17 mouse cellular contexts compared by ENCODE assay signal in the genomic region with DNA sequence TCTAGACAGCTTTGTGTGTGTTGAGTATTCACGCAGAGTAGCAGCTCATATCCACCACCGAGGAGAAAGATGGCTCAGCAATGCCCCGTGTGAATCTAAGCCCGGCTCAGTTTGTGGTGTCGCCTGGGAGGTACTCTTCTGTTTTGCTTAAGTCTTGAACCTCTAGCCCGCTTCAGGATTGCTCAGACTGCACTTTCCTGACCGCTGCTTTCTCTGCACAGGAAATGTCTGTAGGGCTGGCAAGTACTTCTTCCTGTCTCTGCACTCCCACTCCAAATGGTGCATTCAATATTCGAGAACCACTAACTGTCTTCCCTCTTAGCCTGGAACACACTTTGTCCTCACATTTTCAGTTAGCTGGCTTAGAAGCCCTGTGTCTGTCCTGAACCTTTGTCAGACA. TPM values are rescaled to one million over a fixed set of nuclear protein-coding genes. Genes with fewer than 3 reads are reported as not detected.
A peak's percentile ranks its signal among the peaks of the same experiment; 100 is the strongest.
DNase-seq lines count a peak whose midpoint lies in the region; ATAC-seq lines count a peak whose summit lies in the region.
"Had no signal": no experiment of that assay in that cellular context is flagged by ENCODE, and none has a peak within 500 bp of the region (broad histone marks: within the 10 kb centered on the region; RNA-seq: fewer than 3 reads in every experiment).

No protein-coding gene starts in this region.

- no peak overlapping the region for H3K4me3 ChIP-seq in neural tube, embryonic 13.5 days
- H3K4me3 ChIP-seq in brown adipose tissue, adult 24 weeks (ENCODE audit: insufficient read depth, low read depth, low read length): no peak overlapping the region
- H3K4me3 ChIP-seq in hindbrain, embryonic 12.5 days: no peak overlapping the region
- H3K4me3 ChIP-seq: embryonic facial prominence, embryonic 10.5 days; forebrain, embryonic 13.5 days; midbrain, embryonic 15.5 days; neural tube, embryonic 12.5 days had no signal

- peaks cover 11% of the 10 kb centered on the region for H3K27me3 ChIP-seq in neural tube, embryonic 13.5 days
- H3K27me3 ChIP-seq in hindbrain, embryonic 12.5 days: peaks cover 14% of the 10 kb centered on the region
- H3K27me3 ChIP-seq: neural tube, embryonic 12.5 days had no signal

- WGBS in neural tube, embryonic 13.5 days: 68% methylated on average over 8 of the region's 8 CpGs
- 70% methylated on average over 8 of the region's 8 CpGs for WGBS in hindbrain, embryonic 12.5 days

- no peaks in the 10 kb centered on the region for H3K9me3 ChIP-seq in neural tube, embryonic 13.5 days
- no peaks in the 10 kb centered on the region for H3K9me3 ChIP-seq in hindbrain, embryonic 12.5 days (replicated peaks)
- H3K9me3 ChIP-seq: forebrain, embryonic 13.5 days; midbrain, embryonic 15.5 days; neural tube, embryonic 12.5 days had no signal

- H3K9ac ChIP-seq in neural tube, embryonic 13.5 days: 0 out of 2 replicates have a peak overlapping the region, but pooled peaks have one; percentile 23
- no peak overlapping the region for H3K9ac ChIP-seq in hindbrain, embryonic 12.5 days
- H3K9ac ChIP-seq: forebrain, embryonic 13.5 days; midbrain, embryonic 15.5 days; neural tube, embryonic 12.5 days had no signal

- H3K36me3 ChIP-seq in neural tube, embryonic 13.5 days: no peaks in the 10 kb centered on the region
- H3K36me3 ChIP-seq in hindbrain, embryonic 12.5 days: no peaks in the 10 kb centered on the region
- H3K36me3 ChIP-seq: embryonic facial prominence, embryonic 10.5 days; midbrain, embryonic 15.5 days; neural tube, embryonic 12.5 days had no signal

- H3K4me1 ChIP-seq in neural tube, embryonic 13.5 days (replicated peaks): peaks cover 19% of the 10 kb centered on the region
- H3K4me1 ChIP-seq in brown adipose tissue, adult 24 weeks (ENCODE audit: control insufficient read depth, insufficient read depth, insufficient read length, low read length): peaks cover 3% of the 10 kb centered on the region; the same call in 1 of the 2 replicates
- H3K4me1 ChIP-seq in hindbrain, embryonic 12.5 days: peaks cover 16% of the 10 kb centered on the region

- DNase-seq in CD4-positive, CD25-positive, alpha-beta regulatory T cell, adult 2 months (ENCODE audit: low read depth, low spot score): peak; percentile 56
- DNase-seq in neural tube, embryonic 10.5 days (ENCODE audit: extremely low spot score, low spot score): no peak
- DNase-seq in thymus, postnatal 36 days: peak; percentile 20 to 34
- no peak for DNase-seq in urinary bladder, postnatal 4 days (ENCODE audit: low spot score in 2 of 2)
- DNase-seq: cerebellum, postnatal 25 days; kidney, adult 8-10 months; kidney, postnatal 25 days had no signal

- H3K27ac ChIP-seq in neural tube, embryonic 13.5 days (replicated peaks): no peak overlapping the region
- H3K27ac ChIP-seq in brown adipose tissue, adult 24 weeks (replicated peaks; ENCODE audit: low read depth, low read length): peak overlapping the region; percentile 18; the same call in 1 of the 2 replicates
- no peak overlapping the region for H3K27ac ChIP-seq in hindbrain, embryonic 12.5 days
- H3K27ac ChIP-seq: embryonic facial prominence, embryonic 10.5 days; forebrain, embryonic 13.5 days; midbrain, embryonic 15.5 days; neural tube, embryonic 12.5 days had no signal

- ATAC-seq in CD4-positive, CD25-positive, alpha-beta regulatory T cell, adult 4 months: no peak
- no peak for ATAC-seq in neural tube, embryonic 13.5 days (ENCODE audit: low read depth)
- no peak for ATAC-seq in hindbrain, embryonic 12.5 days (ENCODE audit: low FRiP score)
- ATAC-seq: forebrain, embryonic 13.5 days; inflammation-experienced regulatory T-cells, adult 6 months; midbrain, embryonic 15.5 days; Patski had no signal

- H3K4me2 ChIP-seq in neural tube, embryonic 13.5 days: no peak overlapping the region
- no peak overlapping the region for H3K4me2 ChIP-seq in hindbrain, embryonic 12.5 days (replicated peaks)
- H3K4me2 ChIP-seq: forebrain, embryonic 13.5 days; midbrain, embryonic 15.5 days; neural tube, embryonic 12.5 days had no signal

RNA-seq across cellular contexts. Expression of gene Cnnm2, which starts 2.3 kb away (rescaled TPM):
- under 1 TPM; 0.42 to 0.61 TPM for polyA plus RNA-seq in CD4-positive, CD25-positive, alpha-beta regulatory T cell, adult 4 months (2017; shearing (Covaris generic))
- polyA plus RNA-seq in neural tube, embryonic 13.5 days (2015; fragmentation: Nextera tagmentation; extraction: Ambion mirVana): 7.3 and 7.4 TPM in 2 replicates
- polyA plus RNA-seq in brown adipose tissue, adult 24 weeks (2012; ENCODE audit: insufficient read depth, insufficient read length, missing spikeins): 27.5 and 28.7 TPM in 2 replicates
- 6.9 and 7.2 TPM in 2 replicates for polyA plus RNA-seq in hindbrain, embryonic 12.5 days (2016; fragmentation: Nextera tagmentation; extraction: Ambion mirVana)

RNA-seq across cellular contexts. Expression of gene As3mt, which starts 51.8 kb away (rescaled TPM):
- polyA plus RNA-seq in CD4-positive, CD25-positive, alpha-beta regulatory T cell, adult 4 months (2017; shearing (Covaris generic)): 10 to 100 TPM; 15.1 to 15.2 TPM
- 42.3 TPM in 2 replicates for polyA plus RNA-seq in neural tube, embryonic 13.5 days (2015; fragmentation: Nextera tagmentation; extraction: Ambion mirVana)
- polyA plus RNA-seq in brown adipose tissue, adult 24 weeks (2012; ENCODE audit: insufficient read depth, insufficient read length, missing spikeins): 10.1 and 13.3 TPM in 2 replicates
- 31.1 and 32.0 TPM in 2 replicates for polyA plus RNA-seq in hindbrain, embryonic 12.5 days (2016; fragmentation: Nextera tagmentation; extraction: Ambion mirVana)

Comparison
In these comparisons a context has a peak if more than half of its experiments do, and no peak if none do; other contexts are left out.
1. DNase-seq: peak in CD4-positive, CD25-positive, alpha-beta regulatory T cell, adult 2 months (single experiment) and thymus, postnatal 36 days (2 of 2); none in neural tube, embryonic 10.5 days (single experiment) and urinary bladder, postnatal 4 days (0 of 2).